8 mouse cellular contexts compared by ENCODE assay signal in genomic region chr14:24245177-24246081, GRCm38 (mm10). TPM values are rescaled to one million over a fixed set of nuclear protein-coding genes. Genes with fewer than 3 reads are reported as not detected.
DNase-seq lines count a peak whose midpoint lies in the region; ATAC-seq lines count a peak whose summit lies in the region.

Gene Dlg5 (minus strand): TSS chr14:24245920.

- peaks cover 24% of the 10 kb centered on the region for H3K4me1 ChIP-seq in hindbrain, embryonic 12.5 days
- H3K4me1 ChIP-seq in lung, embryonic 16.5 days (replicated peaks; ENCODE audit: control insufficient read depth, insufficient read depth, low read length), result peaks cover 6% of the 10 kb centered on the region; the same call in 1 of the 2 replicates

- no peaks in the 10 kb centered on the region for H3K27me3 ChIP-seq in hindbrain, embryonic 12.5 days
- no peaks in the 10 kb centered on the region for H3K27me3 ChIP-seq in lung, embryonic 16.5 days (ENCODE audit: control insufficient read depth, insufficient read depth, low read depth, low read length)

- H3K9ac ChIP-seq in hindbrain, embryonic 12.5 days, result peak within 1 kb of the TSS; percentile 97
- peak within 1 kb of the TSS; percentile 91 for H3K9ac ChIP-seq in lung, embryonic 16.5 days (ENCODE audit: low read length)

- peak; percentile 86 for ATAC-seq in hindbrain, embryonic 12.5 days (ENCODE audit: low FRiP score)
- peak; percentile 88 for ATAC-seq in lung, embryonic 16.5 days (ENCODE audit: low read depth)

- H3K4me2 ChIP-seq in hindbrain, embryonic 12.5 days (replicated peaks), result peak within 1 kb of the TSS; percentile 90
- peak within 1 kb of the TSS; percentile 92 for H3K4me2 ChIP-seq in lung, embryonic 16.5 days (ENCODE audit: low read depth, low read length)

- H3K9me3 ChIP-seq in hindbrain, embryonic 12.5 days (replicated peaks), result no peaks in the 10 kb centered on the region
- no peaks in the 10 kb centered on the region for H3K9me3 ChIP-seq in lung, embryonic 16.5 days (ENCODE audit: control insufficient read depth, low read length)

- peak within 1 kb of the TSS; percentile 90 for H3K4me3 ChIP-seq in hindbrain, embryonic 12.5 days
- H3K4me3 ChIP-seq in lung, embryonic 16.5 days (ENCODE audit: low read length), result peak within 1 kb of the TSS; percentile 80

- H3K36me3 ChIP-seq in hindbrain, embryonic 12.5 days, result 0 out of 2 replicates have a peak, but pooled peaks cover 5% of the 10 kb centered on the region
- H3K36me3 ChIP-seq in lung, embryonic 16.5 days (ENCODE audit: control insufficient read depth, insufficient read depth, low read length), result no peaks in the 10 kb centered on the region

- peak; percentile 79 to 93 for DNase-seq in adrenal gland, adult (ENCODE audit: inconsistent age in 2 of 2, low spot score in 1 of 2)
- DNase-seq in cerebellum, postnatal 10 days, result peak; percentile 82 to 83
- DNase-seq in gastrocnemius, adult 18-20 months (ENCODE audit: low spot score), result peak; percentile 47
- DNase-seq in layer of hippocampus, postnatal 10 days (ENCODE audit: low spot score in 2 of 2), result peak; percentile 60 to 69
- peak; percentile 43 for DNase-seq in retina, postnatal 7 days (ENCODE audit: low read depth, low spot score)
- no peak for DNase-seq in B cell, adult 2 months

- H3K27ac ChIP-seq in hindbrain, embryonic 12.5 days, result peak within 1 kb of the TSS; percentile 97
- peak within 1 kb of the TSS; percentile 95 for H3K27ac ChIP-seq in lung, embryonic 16.5 days (ENCODE audit: low read length)

- WGBS in hindbrain, embryonic 12.5 days, result under 1% methylated on average over 61 of the region's 98 CpGs
- WGBS in lung, embryonic 16.5 days, result under 1% methylated on average over 66 of the region's 98 CpGs

RNA-seq across cellular contexts. Expression of gene Dlg5, which starts in this region (rescaled TPM):
- total RNA-seq in gastrocnemius, adult 18-20 months (2021), result 1 to 10 TPM; 5.5 to 6.7 TPM
- polyA plus RNA-seq in hindbrain, embryonic 12.5 days (2016; fragmentation: Nextera tagmentation; extraction: Ambion mirVana), result 21.8 and 23.6 TPM in 2 replicates
- 10 to 100 TPM; 62.2 to 66.0 TPM for total RNA-seq in layer of hippocampus, postnatal 10 days (2021)
- polyA plus RNA-seq in lung, embryonic 16.5 days (2015; fragmentation: Nextera tagmentation; extraction: Ambion mirVana), result 9.9 and 11.8 TPM in 2 replicates

Comparison
In these comparisons a context has a peak if more than half of its experiments do, and no peak if none do; other contexts are left out.
1. RNA of gene Dlg5 (total RNA-seq): 62.2 to 66.0 TPM in layer of hippocampus, postnatal 10 days; 5.5 to 6.7 TPM in gastrocnemius, adult 18-20 months; every median in the first group is over 4 times any median in the second.
2. DNase-seq: peak in adrenal gland, adult (2 of 2), cerebellum, postnatal 10 days (2 of 2), gastrocnemius, adult 18-20 months (single experiment), layer of hippocampus, postnatal 10 days (2 of 2) and retina, postnatal 7 days (single experiment); none in B cell, adult 2 months (0 of 2).